14 mouse cellular contexts compared by ENCODE assay signal in the genomic region with DNA sequence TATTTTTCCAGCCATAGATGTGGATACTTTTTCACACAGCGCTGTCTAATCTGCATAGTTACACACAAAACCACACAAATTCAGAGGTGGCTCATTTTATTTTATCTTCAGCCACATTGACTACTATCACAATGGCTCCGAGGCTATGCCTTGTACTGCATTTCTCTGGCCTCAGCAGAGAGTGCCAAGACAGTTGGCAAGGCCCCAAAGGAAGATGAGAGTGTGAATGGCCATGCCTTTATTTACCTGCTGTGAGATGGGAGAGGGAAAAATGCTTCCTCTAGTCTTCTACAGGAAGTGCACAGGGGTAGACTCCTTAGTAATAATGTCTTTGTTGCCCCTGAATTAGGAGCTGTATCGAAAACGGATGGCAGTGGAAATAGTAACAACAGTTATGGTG. TPM values are rescaled to one million over a fixed set of nuclear protein-coding genes. Genes with fewer than 3 reads are reported as not detected.
DNase-seq lines count a peak whose midpoint lies in the region.
"Had no signal": no experiment of that assay in that cellular context is flagged by ENCODE, and none has a peak within 500 bp of the region (broad histone marks: within the 10 kb centered on the region; RNA-seq: fewer than 3 reads in every experiment).

No protein-coding gene starts in this region.

- intact Hi-C loops in left cerebral cortex, postnatal 4 days (cut with DNase I): no loop called here

- DNase-seq in cerebellum, adult 11-12 months: peak; percentile 74
- no peak for DNase-seq in cerebellum, postnatal 4 days (ENCODE audit: low spot score in 2 of 2)
- DNase-seq in left cerebral cortex, postnatal 4 days: peak; percentile 43
- DNase-seq in left cerebral cortex, adult 8-10 months (ENCODE audit: low spot score in 2 of 2): no peak
- DNase-seq in cerebellum, adult 9-11 months: peak; percentile 76
- peak; percentile 78 to 86 for DNase-seq in cerebellum, postnatal 36 days
- DNase-seq in gastrocnemius, adult 8-10 months (ENCODE audit: low spot score in 2 of 2): no peak
- DNase-seq in right cerebral cortex, postnatal 10 days (ENCODE audit: low spot score in 2 of 2): no peak
- DNase-seq: adrenal gland, postnatal 14 days; forebrain, postnatal 0 days; gastrocnemius, adult 2 months; heart, adult 2 months; kidney, adult 18-20 months had no signal

RNA-seq across cellular contexts. Expression of gene Slc4a4, which starts 3.5 kb away (rescaled TPM):
- total RNA-seq in left cerebral cortex, postnatal 4 days (2021): 10 to 100 TPM; 52.0 to 60.8 TPM
- total RNA-seq in left cerebral cortex, adult 8-10 months (2022): 100 to 1,000 TPM; 144 to 154 (median 151) TPM
- 10 to 100 TPM; 20.2 to 38.8 (median 23.6) TPM for total RNA-seq in gastrocnemius, adult 8-10 months (2022)
- total RNA-seq: MEL had no signal

Comparison
In these comparisons a context has a peak if more than half of its experiments do, and no peak if none do; other contexts are left out.
1. DNase-seq: peak in cerebellum, adult 11-12 months (single experiment), left cerebral cortex, postnatal 4 days (single experiment), cerebellum, adult 9-11 months (single experiment) and cerebellum, postnatal 36 days (2 of 2); none in cerebellum, postnatal 4 days (0 of 2), left cerebral cortex, adult 8-10 months (0 of 2), gastrocnemius, adult 8-10 months (0 of 2) and right cerebral cortex, postnatal 10 days (0 of 2).